Mouse (Mus musculus) limb, embryonic 13.5 days (tissue): ENCODE measurements at regions not wholly inside any gene's neighbourhood (a gene's known extent, or its start where the extent isn't known, plus 50 kb on each side); places are given as distances from the start of the nearest gene placed in this dataset.

Experiments used
- ATAC-seq: fragments of 200-750 bp; cut with Nextera tagmentation; 2 replicates; pipeline ENCODE4 v1.8.0; 2017; ENCODE audit warnings: low read depth, moderate number of reproducible peaks, moderate TSS enrichment; ENCODE audit not compliant: low FRiP score
- H3K27ac ChIP-seq: fragments of 300-500 bp; sonication (generic); 2 replicates; pipeline ENCODE4 v1.5.1; 2015; ENCODE audit warnings: inconsistent platforms, mild to moderate bottlenecking, moderate library complexity
- H3K27me3 ChIP-seq: fragments of 300-500 bp; sonication (generic); 2 replicates; pipeline ENCODE4 v1.6.1; 2015; ENCODE audit warnings: mild to moderate bottlenecking, inconsistent platforms
- H3K36me3 ChIP-seq: fragments of 300-500 bp; sonication (generic); 2 replicates; pipeline ENCODE4 v1.6.1; 2015; ENCODE audit warnings: inconsistent platforms, mild to moderate bottlenecking, moderate library complexity
- H3K4me1 ChIP-seq: fragments of 300-500 bp; sonication (generic); 2 replicates; pipeline ENCODE4 v1.6.1; 2015; ENCODE audit warnings: inconsistent platforms
- H3K4me2 ChIP-seq: fragments of 300-500 bp; sonication (generic); replicated peaks from 2 replicates; pipeline ENCODE4 v1.6.1; 2015; ENCODE audit warnings: inconsistent platforms, mild to moderate bottlenecking, moderate library complexity
- H3K4me3 ChIP-seq: fragments of 300-500 bp; sonication (generic); 2 replicates; pipeline ENCODE4 v1.5.1; 2015; ENCODE audit warnings: moderate library complexity, mild to moderate bottlenecking, inconsistent platforms
- H3K9ac ChIP-seq: fragments of 300-500 bp; sonication (generic); 2 replicates; pipeline ENCODE4 v1.6.1; 2015; ENCODE audit warnings: mild to moderate bottlenecking, inconsistent platforms
- H3K9me3 ChIP-seq: fragments of 300-500 bp; sonication (generic); 2 replicates; pipeline ENCODE4 v1.6.1; 2016; ENCODE audit warnings: inconsistent platforms
- WGBS: fragments of 180-500 bp; shearing (Covaris S2); methylation state at CpG from one replicate; pipeline ENCODE4 v1.1.7; 2015; 5-methylcytosine and 5-hydroxymethylcytosine counted together

GRCm38 (mm10) chr5:103302744-103303143 is 91.6 kb upstream of the Mapk10 start:
- Histone ChIP-seq H3K4me3 (no peak overlapping the region), H3K4me1 (no peaks in the 10 kb centered on the region), H3K27ac (no peak overlapping the region), H3K36me3 (no peaks in the 10 kb centered on the region), H3K4me2 (no peak overlapping the region), H3K9me3 (no peaks in the 10 kb centered on the region), H3K27me3 (no peaks in the 10 kb centered on the region), H3K9ac (no peak overlapping the region)
- WGBS = 94% methylated on average over 10 of the region's 10 CpGs
- ATAC-seq = no peak

- Histone ChIP-seq H3K27ac (no peak overlapping the region), H3K4me3 (no peak overlapping the region), H3K4me1 (no peaks in the 10 kb centered on the region), H3K36me3 (no peaks in the 10 kb centered on the region), H3K4me2 (no peak overlapping the region), H3K9me3 (no peaks in the 10 kb centered on the region), H3K27me3 (no peaks in the 10 kb centered on the region), H3K9ac (no peak overlapping the region)
- no peak for ATAC-seq
- 82% methylated on average over 3 of the region's 3 CpGs for WGBS
Observed at GRCm38 (mm10) chr5:103301303-103301702, 90.2 kb upstream of the Mapk10 start.

- no peaks in the 10 kb centered on the region for H3K27me3 ChIP-seq
- no peaks in the 10 kb centered on the region for H3K9me3 ChIP-seq
- 94% methylated on average over 3 of the region's 3 CpGs for WGBS
- no peaks in the 10 kb centered on the region for H3K4me1 ChIP-seq
- no peak for ATAC-seq
- no peak overlapping the region for H3K27ac ChIP-seq
- H3K36me3 ChIP-seq = no peaks in the 10 kb centered on the region
- H3K9ac ChIP-seq = no peak overlapping the region
- H3K4me2 ChIP-seq = no peak overlapping the region
- H3K4me3 ChIP-seq = no peak overlapping the region
Observed at GRCm38 (mm10) chr5:103293953-103294352, 82.8 kb upstream of the Mapk10 start.

- no peak for ATAC-seq
- H3K9me3 ChIP-seq = no peaks in the 10 kb centered on the region
- H3K27ac ChIP-seq = no peak overlapping the region
- H3K36me3 ChIP-seq = no peaks in the 10 kb centered on the region
- 75% methylated on average over 9 of the region's 9 CpGs for WGBS
- no peak overlapping the region for H3K4me3 ChIP-seq
- H3K27me3 ChIP-seq = no peaks in the 10 kb centered on the region
- no peaks in the 10 kb centered on the region for H3K4me1 ChIP-seq
- H3K4me2 ChIP-seq = no peak overlapping the region
- H3K9ac ChIP-seq = no peak overlapping the region
Observed at GRCm38 (mm10) chr5:103291691-103292090, 80.6 kb upstream of the Mapk10 start.

GRCm38 (mm10) chr5:103291219-103291618 is 80.1 kb upstream of the Mapk10 start:
- Histone ChIP-seq H3K4me2 (no peak overlapping the region), H3K36me3 (no peaks in the 10 kb centered on the region)
- 93% methylated on average over 8 of the region's 8 CpGs for WGBS

GRCm38 (mm10) chr5:103269206-103269605 is 58.1 kb upstream of the Mapk10 start:
- ATAC-seq = no peak
- WGBS = 84% methylated on average over 6 of the region's 6 CpGs

More at GRCm38 (mm10) chr5:103291219-103291618, 80.1 kb upstream of the Mapk10 start:
- Histone ChIP-seq H3K27me3 (no peaks in the 10 kb centered on the region), H3K4me3 (no peak overlapping the region), H3K4me1 (no peaks in the 10 kb centered on the region), H3K9me3 (no peaks in the 10 kb centered on the region), H3K9ac (no peak overlapping the region), H3K27ac (no peak overlapping the region)
- ATAC-seq = no peak

GRCm38 (mm10) chr5:103264903-103265302 is 53.8 kb upstream of the Mapk10 start:
- H3K4me2 ChIP-seq = no peak overlapping the region
- H3K9ac ChIP-seq = no peak overlapping the region
- no peak overlapping the region for H3K4me3 ChIP-seq
- H3K27ac ChIP-seq = no peak overlapping the region
- H3K9me3 ChIP-seq = no peaks in the 10 kb centered on the region
- 73% methylated on average over 2 of the region's 2 CpGs for WGBS
- H3K27me3 ChIP-seq = no peaks in the 10 kb centered on the region
- H3K4me1 ChIP-seq = no peaks in the 10 kb centered on the region
- no peak for ATAC-seq
- no peaks in the 10 kb centered on the region for H3K36me3 ChIP-seq

More at GRCm38 (mm10) chr5:103269206-103269605, 58.1 kb upstream of the Mapk10 start:
- H3K9me3 ChIP-seq = no peaks in the 10 kb centered on the region
- no peak overlapping the region for H3K27ac ChIP-seq
- H3K9ac ChIP-seq = no peak overlapping the region
- no peak overlapping the region for H3K4me3 ChIP-seq
- no peaks in the 10 kb centered on the region for H3K4me1 ChIP-seq
- H3K27me3 ChIP-seq = no peaks in the 10 kb centered on the region
- H3K4me2 ChIP-seq = no peak overlapping the region
- H3K36me3 ChIP-seq = no peaks in the 10 kb centered on the region

GRCm38 (mm10) chr5:103261406-103261805 is 50.3 kb upstream of the Mapk10 start:
- Histone ChIP-seq H3K4me3 (no peak overlapping the region), H3K9ac (no peak overlapping the region), H3K4me1 (no peaks in the 10 kb centered on the region), H3K36me3 (no peaks in the 10 kb centered on the region), H3K9me3 (no peaks in the 10 kb centered on the region), H3K27ac (no peak overlapping the region), H3K4me2 (no peak overlapping the region), H3K27me3 (no peaks in the 10 kb centered on the region)
- ATAC-seq = no peak
- 90% methylated on average over 10 of the region's 10 CpGs for WGBS
